Mouse (Mus musculus) embryonic facial prominence, embryonic 11.5 days (tissue): ENCODE results near the gene Ccdc33. TPM values are rescaled to one million over a fixed set of nuclear protein-coding genes. Genes with fewer than 3 reads are reported as not detected.

Source experiments
- ATAC-seq: fragments of 200-750 bp; cut with Nextera tagmentation; replicated peaks from 2 replicates; pipeline ENCODE4 v1.8.0; 2017; ENCODE audit warnings: low read depth; ENCODE audit not compliant: insufficient number of reproducible peaks, low FRiP score, low TSS enrichment
- DNase-seq: peaks from one replicate; pipeline ENCODE4 v3.0.0-alpha.2; 2015; ENCODE audit warnings: low spot score
- H3K27ac ChIP-seq: fragments of 300-500 bp; sonication (generic); replicated peaks from 2 replicates; pipeline ENCODE4 v1.5.1; 2014; ENCODE audit warnings: mild to moderate bottlenecking, low read depth, low read length, control low read depth
- H3K27me3 ChIP-seq: fragments of 300-500 bp; sonication (generic); 2 replicates; pipeline ENCODE4 v1.6.1; 2014; ENCODE audit warnings: mild to moderate bottlenecking, low read length, moderate library complexity, mixed read lengths; ENCODE audit not compliant: control insufficient read depth, insufficient read depth
- H3K36me3 ChIP-seq: fragments of 300-500 bp; sonication (generic); replicated peaks from 2 replicates; pipeline ENCODE4 v1.6.1; 2014; ENCODE audit warnings: low read depth, mild to moderate bottlenecking, low read length, moderate library complexity, mixed read lengths; ENCODE audit not compliant: control insufficient read depth, insufficient read depth
- H3K4me1 ChIP-seq: fragments of 300-500 bp; sonication (generic); 2 replicates; pipeline ENCODE4 v1.6.1; 2014; ENCODE audit warnings: low read length, mixed read lengths; ENCODE audit not compliant: control insufficient read depth, insufficient read depth
- H3K4me2 ChIP-seq: fragments of 300-500 bp; sonication (generic); 2 replicates; pipeline ENCODE4 v1.6.1; 2014; ENCODE audit warnings: low read depth, mild to moderate bottlenecking, control low read depth, low read length, moderate library complexity
- H3K4me3 ChIP-seq: fragments of 300-500 bp; sonication (generic); 2 replicates; pipeline ENCODE4 v1.5.1; 2014; ENCODE audit warnings: low read depth, low read length, control low read depth
- H3K9ac ChIP-seq: fragments of 300-500 bp; sonication (generic); replicated peaks from 2 replicates; pipeline ENCODE4 v1.6.1; 2014; ENCODE audit warnings: mild to moderate bottlenecking, control low read depth, low read length
- H3K9me3 ChIP-seq: fragments of 300-500 bp; sonication (generic); replicated peaks from 2 replicates; pipeline ENCODE4 v1.6.1; 2016; ENCODE audit warnings: mild to moderate bottlenecking, low read length, inconsistent platforms, mixed read lengths; ENCODE audit not compliant: control insufficient read depth
- WGBS: fragments of 180-500 bp; shearing (Covaris S2); extraction: QIAGEN DNeasy Blood & Tissue Kit; methylation state at CpG from one replicate; pipeline ENCODE4 v1.1.7; 2014; 5-methylcytosine and 5-hydroxymethylcytosine counted together
- polyA plus RNA-seq: library from polyadenylated mRNA; unstranded; fragments of >200 nt; fragmentation: Nextera tagmentation; extraction: Ambion mirVana; gene quantifications from 2 replicates; pipeline ENCODE4 v1.2.1, GENCODE M21; 2014

Ccdc33 gene
- polyA plus RNA-seq = 0.54 and 0.77 TPM in 2 replicates

DNA sequence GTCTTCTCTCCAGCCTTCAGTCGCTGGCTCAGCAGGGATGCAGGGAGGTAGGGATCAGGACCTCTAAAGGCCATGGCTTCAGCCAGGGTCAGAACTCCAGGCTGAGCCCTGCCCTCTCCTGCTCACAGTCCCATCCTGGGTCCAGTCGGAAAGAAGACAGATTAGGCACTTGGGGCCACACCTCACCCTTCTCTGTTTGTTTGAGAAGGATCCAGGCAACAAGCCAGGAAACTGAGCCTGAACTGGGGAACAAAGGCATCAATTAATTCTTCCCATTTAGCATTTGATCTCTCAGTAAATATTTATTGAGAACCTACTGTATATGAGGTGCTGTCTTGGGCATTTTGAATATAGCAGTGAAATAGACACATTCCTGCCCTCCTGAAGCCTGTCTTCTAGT is at the start of gene Ccdc33:
Gene Ccdc33, minus strand, starts transcription at position 153 of the 400 bp plus-strand sequence.
- ATAC-seq (no peak), DNase-seq (no peak)
- Histone ChIP-seq H3K4me2 (no peak within 1 kb of the TSS), H3K36me3 (no peaks in the 10 kb centered on the region), H3K9me3 (no peaks in the 10 kb centered on the region), H3K27me3 (0 out of 2 replicates have a peak, but pooled peaks cover 2% of the 10 kb centered on the region), H3K9ac (no peak within 1 kb of the TSS), H3K4me3 (no peak within 1 kb of the TSS), H3K4me1 (peaks cover 20% of the 10 kb centered on the region), H3K27ac (no peak within 1 kb of the TSS)
- WGBS = 27% methylated on average over 2 of the region's 2 CpGs

DNA sequence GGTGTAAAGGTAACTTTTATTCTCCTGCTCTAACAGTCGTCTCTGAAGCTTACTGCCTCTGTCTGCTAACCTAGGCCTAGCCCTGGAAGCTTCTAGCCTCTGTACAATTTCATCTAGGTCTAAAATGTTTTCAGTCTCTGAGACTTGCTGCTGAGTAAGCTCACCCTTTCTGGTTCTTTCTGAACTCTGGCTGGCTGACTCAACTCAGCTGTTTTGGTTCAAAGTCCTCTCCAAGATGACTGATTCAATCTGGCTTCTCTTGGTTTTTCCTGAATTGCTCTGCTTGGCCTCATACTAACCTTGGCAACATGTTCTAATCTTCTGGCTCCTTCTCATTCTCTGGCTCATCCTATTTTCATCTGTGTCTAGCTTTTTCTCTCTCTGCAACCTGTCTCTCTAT is 47.2 kb upstream of the Ccdc33 start:
- Histone ChIP-seq H3K4me1 (no peaks in the 10 kb centered on the region; the same call in 1 of the 2 replicates), H3K27me3 (no peaks in the 10 kb centered on the region), H3K4me3 (no peak overlapping the region), H3K27ac (no peak overlapping the region), H3K4me2 (no peak overlapping the region), H3K9me3 (no peaks in the 10 kb centered on the region), H3K36me3 (no peaks in the 10 kb centered on the region), H3K9ac (no peak overlapping the region)
- ATAC-seq (no peak), DNase-seq (no peak)
- 79% methylated on average over 1 of the region's 1 CpGs for WGBS

DNA sequence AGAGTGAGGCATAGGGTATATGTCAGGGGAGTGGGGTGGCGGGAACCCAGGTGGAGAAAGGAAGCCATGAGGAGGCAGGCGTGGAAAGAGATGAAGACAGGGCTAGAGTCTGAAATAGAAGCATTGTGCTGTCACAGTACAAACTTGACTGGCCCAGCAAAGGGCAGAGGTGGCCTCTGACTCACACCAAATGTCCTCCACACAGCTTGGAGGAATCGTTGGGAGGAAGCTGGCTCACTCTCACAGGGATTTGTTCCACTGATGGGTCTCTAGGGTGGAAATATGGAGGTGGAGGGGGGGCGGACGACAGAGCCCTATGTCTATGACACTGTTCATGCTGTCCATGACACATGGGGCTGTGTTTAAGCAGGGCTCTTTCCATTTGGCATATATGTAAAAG is 44.5 kb upstream of the Ccdc33 start:
- no peak overlapping the region for H3K4me2 ChIP-seq

DNA sequence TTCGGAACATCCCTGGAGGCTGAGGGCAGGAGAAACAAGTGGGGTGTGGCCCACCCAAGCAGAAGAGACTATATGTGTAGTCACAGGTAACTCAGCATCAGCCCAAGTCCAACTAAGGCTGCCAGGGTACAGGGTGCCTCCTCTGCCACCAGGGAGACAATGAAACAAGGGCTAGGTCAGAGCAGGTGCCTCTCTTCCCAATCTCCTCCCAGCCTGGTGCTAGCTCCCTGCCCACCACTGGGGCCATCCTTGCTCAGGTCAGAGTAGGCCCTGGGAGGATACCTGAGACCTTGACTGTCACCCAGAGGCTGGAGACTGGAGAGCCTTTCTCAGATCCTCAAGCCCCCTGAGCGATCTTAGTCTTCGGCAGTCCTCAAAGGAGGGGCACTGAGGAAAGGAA is 43.5 kb upstream of the Ccdc33 start:
- 93% methylated on average over 3 of the region's 3 CpGs for WGBS
- ATAC-seq = no peak

More for the DNA sequence above, 44.5 kb upstream of the Ccdc33 start:
- no peak overlapping the region for H3K4me3 ChIP-seq
- WGBS = 69% methylated on average over 5 of the region's 5 CpGs
- H3K27me3 ChIP-seq = no peaks in the 10 kb centered on the region
- H3K27ac ChIP-seq = no peak overlapping the region
- peaks cover 6% of the 10 kb centered on the region for H3K4me1 ChIP-seq
- no peaks in the 10 kb centered on the region for H3K9me3 ChIP-seq
- ATAC-seq (no peak), DNase-seq (no peak)
- H3K36me3 ChIP-seq = no peaks in the 10 kb centered on the region
- H3K9ac ChIP-seq = no peak overlapping the region

DNA sequence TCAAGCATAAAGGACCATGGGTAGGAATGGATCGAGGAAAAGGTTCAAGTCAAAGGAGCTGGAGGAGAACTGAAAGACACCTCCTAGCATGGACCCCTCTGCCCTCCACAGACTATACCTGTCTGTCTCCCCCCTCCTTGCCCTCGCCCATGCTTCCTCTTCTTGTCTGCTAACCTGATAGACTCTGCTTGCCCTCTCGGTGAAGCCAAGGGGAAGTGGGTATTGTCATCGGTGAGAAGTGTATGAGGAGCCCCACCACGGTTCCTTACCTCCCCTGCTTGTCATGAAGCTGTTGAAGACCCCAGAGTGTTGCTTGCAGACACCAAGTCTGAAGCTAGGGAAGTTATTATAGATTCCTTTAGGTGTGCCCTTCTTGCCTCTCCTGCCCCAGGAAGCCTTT is 41.7 kb upstream of the Ccdc33 start:
- Histone ChIP-seq H3K27me3 (no peaks in the 10 kb centered on the region), H3K4me1 (peaks cover 16% of the 10 kb centered on the region), H3K9ac (no peak overlapping the region), H3K9me3 (no peaks in the 10 kb centered on the region), H3K36me3 (no peaks in the 10 kb centered on the region), H3K4me2 (no peak overlapping the region), H3K27ac (no peak overlapping the region), H3K4me3 (no peak overlapping the region)
- ATAC-seq (no peak), DNase-seq (no peak)
- 84% methylated on average over 5 of the region's 5 CpGs for WGBS

More for the DNA sequence above, 43.5 kb upstream of the Ccdc33 start:
- Histone ChIP-seq H3K9me3 (no peaks in the 10 kb centered on the region), H3K27me3 (no peaks in the 10 kb centered on the region), H3K9ac (no peak overlapping the region), H3K4me3 (no peak overlapping the region), H3K27ac (no peak overlapping the region), H3K36me3 (no peaks in the 10 kb centered on the region), H3K4me1 (peaks cover 15% of the 10 kb centered on the region), H3K4me2 (no peak overlapping the region)
- no peak for DNase-seq

DNA sequence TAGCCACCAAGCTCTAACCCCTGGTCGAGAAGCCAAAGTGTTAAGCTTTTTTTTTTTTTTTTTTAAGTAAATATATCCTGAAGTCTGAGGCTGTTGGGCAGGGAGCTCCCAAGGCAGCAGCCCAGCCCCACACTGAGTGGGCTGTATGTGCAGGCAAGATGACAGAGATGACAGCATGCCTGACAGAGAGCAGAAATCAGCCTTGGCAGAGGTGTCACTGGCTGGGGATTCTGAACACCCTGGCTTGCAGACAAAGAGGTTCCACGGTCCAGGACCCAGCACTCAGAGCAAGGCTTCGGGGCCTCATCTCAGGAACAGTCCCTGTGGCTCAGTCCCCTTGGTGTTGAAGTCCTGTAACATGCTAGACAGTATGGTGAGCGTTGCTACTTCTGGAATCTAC is 41.2 kb upstream of the Ccdc33 start:
- DNase-seq = no peak

DNA sequence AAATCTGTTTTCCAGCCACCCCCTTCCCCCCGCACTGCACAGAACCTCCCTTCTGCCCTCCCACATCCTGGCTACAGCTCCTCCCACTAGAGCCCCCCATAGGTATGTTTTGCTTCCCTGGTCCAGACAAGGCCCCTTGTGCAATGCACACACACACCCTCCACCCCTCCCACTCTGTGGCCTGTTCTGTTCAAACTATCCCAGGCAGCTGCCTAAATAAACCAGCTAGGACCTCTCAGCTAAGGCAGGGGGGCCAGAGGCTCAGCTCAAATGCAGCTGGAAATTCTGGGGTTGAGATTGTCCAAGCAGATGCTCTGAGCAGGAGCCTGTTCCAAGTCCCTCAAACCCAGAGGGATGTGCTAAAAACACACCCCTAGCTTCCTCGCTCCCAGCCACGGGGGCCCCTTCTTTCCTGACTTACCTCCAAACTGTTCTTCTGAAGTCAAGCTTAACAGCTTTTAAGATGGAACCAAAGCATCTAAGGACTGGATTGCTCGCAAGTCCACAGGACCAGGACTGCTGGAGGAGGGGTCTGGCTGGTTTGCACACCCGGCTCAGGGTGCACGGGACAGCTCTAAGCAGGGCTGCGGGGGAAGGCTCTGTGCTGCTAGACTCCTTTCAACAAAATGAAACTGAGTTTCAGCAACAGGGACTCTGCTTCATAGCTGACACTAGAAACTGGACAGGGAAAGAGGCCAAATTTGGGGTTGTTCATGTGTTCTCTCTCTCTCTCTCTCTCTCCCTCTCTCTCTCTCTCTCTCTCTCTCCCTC is 40.1 kb upstream of the Ccdc33 start:
- peaks cover 16% of the 10 kb centered on the region for H3K4me1 ChIP-seq
- H3K27me3 ChIP-seq = no peaks in the 10 kb centered on the region
- peak overlapping the region; percentile 48 for H3K4me2 ChIP-seq
- peak overlapping the region; percentile 19; the same call in 1 of the 2 replicates for H3K4me3 ChIP-seq
- H3K27ac ChIP-seq = peak overlapping the region; percentile 85
- no peaks in the 10 kb centered on the region for H3K36me3 ChIP-seq
- DNase-seq (peak; percentile 76), ATAC-seq (peak; percentile 76)
- 25% methylated on average over 7 of the region's 7 CpGs for WGBS
- H3K9ac ChIP-seq = peak overlapping the region; percentile 45
- no peaks in the 10 kb centered on the region for H3K9me3 ChIP-seq

More for the DNA sequence above, 41.2 kb upstream of the Ccdc33 start:
- no peak overlapping the region for H3K9ac ChIP-seq
- no peaks in the 10 kb centered on the region for H3K36me3 ChIP-seq
- no peak for ATAC-seq
- no peaks in the 10 kb centered on the region for H3K27me3 ChIP-seq
- H3K4me3 ChIP-seq = no peak overlapping the region
- no peak overlapping the region for H3K4me2 ChIP-seq
- peak overlapping the region; percentile 85; the same call in 1 of the 2 replicates for H3K27ac ChIP-seq
- 62% methylated on average over 4 of the region's 4 CpGs for WGBS
- peaks cover 16% of the 10 kb centered on the region for H3K4me1 ChIP-seq
- H3K9me3 ChIP-seq = no peaks in the 10 kb centered on the region

DNA sequence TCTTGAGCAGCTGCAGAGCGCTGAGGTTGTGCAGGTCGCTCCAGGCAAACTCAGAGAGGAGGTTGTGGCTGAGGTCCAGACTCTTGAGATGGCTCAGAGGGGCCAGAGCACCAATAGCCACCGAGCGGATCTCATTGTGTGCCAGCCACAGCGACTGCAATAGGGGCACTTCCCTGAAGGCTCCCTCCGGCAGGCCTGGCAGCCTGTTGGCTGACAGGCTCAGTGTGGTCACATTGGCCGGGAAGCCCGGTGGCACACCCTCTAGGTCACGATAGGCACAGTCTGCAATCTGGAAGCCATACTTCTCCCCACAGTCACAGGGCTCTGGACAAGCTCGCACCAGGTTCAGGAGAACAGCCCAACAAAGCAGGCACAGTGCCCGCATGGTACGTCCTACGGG is 39.2 kb upstream of the Ccdc33 start:
- H3K4me1 ChIP-seq = peaks cover 16% of the 10 kb centered on the region
- H3K9ac ChIP-seq = peak overlapping the region; percentile 45
- H3K9me3 ChIP-seq = no peaks in the 10 kb centered on the region
- H3K27me3 ChIP-seq = no peaks in the 10 kb centered on the region
- no peak for DNase-seq
- 77% methylated on average over 13 of the region's 13 CpGs for WGBS
- H3K27ac ChIP-seq = peak overlapping the region; percentile 85
- no peak for ATAC-seq
- peak overlapping the region; percentile 19 for H3K4me3 ChIP-seq
- H3K36me3 ChIP-seq = no peaks in the 10 kb centered on the region
- H3K4me2 ChIP-seq = peak overlapping the region; percentile 48
